Mouse (Mus musculus) erythroid progenitor cell, adult 5-6 weeks (primary cell): ENCODE results near the gene Ogfr. TPM values are rescaled to one million over a fixed set of nuclear protein-coding genes. Genes with fewer than 3 reads are reported as not detected.

Experiments
- ATAC-seq: replicated peaks from 2 replicates; pipeline ENCODE4 v1.8.0; 2016; ENCODE audit warnings: moderate number of reproducible peaks, mild to moderate bottlenecking, moderate TSS enrichment, inconsistent platforms; ENCODE audit not compliant: poor library complexity, low FRiP score, severe bottlenecking
- total RNA-seq, 2 experiments: library from RNA; stranded (forward) in 1 of 2; stranded (reverse) in 1 of 2; fragments of 150-400 nt in 1 of 2; fragments of 186-747, 209-891 nt in 1 of 2; gene quantifications; 2 replicates each; pipeline versions ENCODE4 v1.2.3 to v1.2.4; 2015 to 2017; ENCODE audit warnings: low replicate concordance in 2 of 2

Ogfr gene
- total RNA-seq, 2 experiments from 2014 or later: 33.1 to 55.8 TPM

DNA sequence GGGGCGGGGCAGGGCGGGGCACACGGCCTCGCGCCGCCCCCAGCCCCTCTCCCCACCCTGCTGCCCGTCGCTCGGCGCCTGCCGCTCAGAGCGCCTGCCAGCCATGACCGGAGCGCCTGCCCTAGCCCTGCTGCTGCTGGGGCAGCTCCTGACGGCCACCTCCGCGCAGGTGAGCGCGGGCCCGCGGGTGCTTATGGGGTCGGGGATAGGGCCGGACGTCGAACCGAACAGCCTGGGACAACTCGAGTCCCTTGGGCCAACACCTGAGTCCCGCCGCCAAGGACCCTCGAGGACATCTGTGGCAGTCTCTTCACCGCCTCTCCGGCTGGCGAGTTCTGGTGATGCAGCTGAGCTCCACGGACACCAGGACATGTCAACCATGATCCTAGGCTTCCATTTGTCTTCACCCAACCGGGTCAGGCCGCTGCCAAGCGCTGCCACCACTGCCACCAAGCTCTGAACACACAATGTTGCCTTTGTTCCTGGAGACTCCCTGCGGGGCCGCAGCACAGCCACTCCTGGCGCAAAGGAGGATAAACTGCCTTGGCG lies 9.2 kb downstream of the Ogfr start:
- no peak for ATAC-seq

DNA sequence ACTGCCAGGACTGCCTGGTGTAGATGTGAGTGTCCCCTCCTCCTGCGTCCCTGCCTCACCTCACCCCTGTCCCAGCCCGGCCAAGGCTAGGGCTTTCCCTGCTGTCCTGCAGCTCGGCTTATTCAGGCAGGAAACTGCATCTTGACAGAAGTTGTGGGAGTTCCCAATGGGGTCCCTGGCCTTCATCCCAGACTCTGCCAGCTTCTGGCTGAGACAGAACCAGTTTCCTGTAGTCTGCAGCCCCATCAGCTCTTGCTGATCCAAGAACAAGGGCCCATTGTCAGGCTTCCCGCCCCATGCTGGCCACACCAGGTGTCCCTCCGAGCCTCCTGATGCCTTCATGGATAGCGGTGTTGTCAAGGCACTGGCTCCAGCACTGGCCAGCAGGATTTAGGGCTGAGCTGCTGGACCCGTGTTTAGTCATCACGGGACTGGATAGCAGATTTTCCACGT lies 11.6 kb downstream of the Ogfr start:
- no peak for ATAC-seq

DNA sequence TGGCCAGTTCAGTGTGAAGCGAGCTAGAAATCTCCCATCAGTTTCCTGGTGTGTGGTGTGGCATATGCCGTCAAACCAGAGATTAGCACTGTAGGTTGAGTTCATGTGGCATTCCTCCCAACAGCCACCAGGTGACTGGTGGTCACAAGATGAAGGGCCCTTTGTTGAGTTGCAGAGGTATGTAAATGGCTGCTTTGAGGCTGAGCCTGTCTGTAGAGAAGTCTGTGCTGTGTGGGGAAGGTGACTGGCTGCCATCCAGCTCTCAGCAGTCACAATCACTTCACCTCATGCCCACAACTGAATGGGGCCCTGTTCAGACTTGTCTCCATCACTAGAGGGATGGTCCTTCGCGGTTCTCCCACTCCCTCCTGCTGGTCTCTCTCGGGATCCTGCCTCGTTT lies 15.7 kb downstream of the Ogfr start:
- no peak for ATAC-seq

DNA sequence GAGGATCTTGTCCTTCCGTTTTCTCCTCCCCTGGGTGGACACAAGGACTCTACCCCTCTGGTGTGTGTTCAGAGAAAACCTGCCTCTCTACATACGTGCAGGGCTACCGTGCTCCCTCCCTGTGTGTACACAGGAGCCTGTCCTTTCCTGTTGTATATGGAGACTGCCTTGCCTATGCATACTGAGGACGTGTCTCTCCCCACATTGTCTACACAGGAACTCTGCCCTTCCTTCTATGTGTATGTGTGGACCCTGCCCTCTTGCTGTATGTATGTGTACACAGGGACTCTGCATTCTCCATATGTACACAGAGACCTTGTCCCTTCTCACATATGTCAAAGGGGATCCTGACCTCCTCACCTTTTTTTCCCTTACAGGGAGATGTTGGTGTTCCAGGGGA lies 21.2 kb downstream of the Ogfr start:
- no peak for ATAC-seq

DNA sequence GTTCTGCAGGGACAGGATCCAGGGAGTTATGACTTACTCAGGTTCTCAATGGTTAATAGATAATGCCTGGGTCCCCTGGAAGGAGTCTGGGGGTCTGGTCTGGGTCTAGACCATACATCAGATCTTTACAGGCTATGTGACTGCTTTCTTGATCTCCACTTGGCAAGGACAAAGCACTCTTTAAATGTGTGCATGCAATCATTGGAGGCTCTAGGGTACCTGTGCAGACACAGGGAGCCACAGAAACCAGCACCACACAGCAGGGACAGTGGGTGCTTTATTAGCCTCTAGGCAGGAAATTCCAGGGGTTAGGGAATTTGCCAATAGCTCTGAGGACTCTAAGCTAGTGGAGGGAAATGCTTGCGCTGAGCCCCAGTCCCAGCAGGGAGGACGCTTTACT lies 22.8 kb downstream of the Ogfr start:
- ATAC-seq: no peak

DNA sequence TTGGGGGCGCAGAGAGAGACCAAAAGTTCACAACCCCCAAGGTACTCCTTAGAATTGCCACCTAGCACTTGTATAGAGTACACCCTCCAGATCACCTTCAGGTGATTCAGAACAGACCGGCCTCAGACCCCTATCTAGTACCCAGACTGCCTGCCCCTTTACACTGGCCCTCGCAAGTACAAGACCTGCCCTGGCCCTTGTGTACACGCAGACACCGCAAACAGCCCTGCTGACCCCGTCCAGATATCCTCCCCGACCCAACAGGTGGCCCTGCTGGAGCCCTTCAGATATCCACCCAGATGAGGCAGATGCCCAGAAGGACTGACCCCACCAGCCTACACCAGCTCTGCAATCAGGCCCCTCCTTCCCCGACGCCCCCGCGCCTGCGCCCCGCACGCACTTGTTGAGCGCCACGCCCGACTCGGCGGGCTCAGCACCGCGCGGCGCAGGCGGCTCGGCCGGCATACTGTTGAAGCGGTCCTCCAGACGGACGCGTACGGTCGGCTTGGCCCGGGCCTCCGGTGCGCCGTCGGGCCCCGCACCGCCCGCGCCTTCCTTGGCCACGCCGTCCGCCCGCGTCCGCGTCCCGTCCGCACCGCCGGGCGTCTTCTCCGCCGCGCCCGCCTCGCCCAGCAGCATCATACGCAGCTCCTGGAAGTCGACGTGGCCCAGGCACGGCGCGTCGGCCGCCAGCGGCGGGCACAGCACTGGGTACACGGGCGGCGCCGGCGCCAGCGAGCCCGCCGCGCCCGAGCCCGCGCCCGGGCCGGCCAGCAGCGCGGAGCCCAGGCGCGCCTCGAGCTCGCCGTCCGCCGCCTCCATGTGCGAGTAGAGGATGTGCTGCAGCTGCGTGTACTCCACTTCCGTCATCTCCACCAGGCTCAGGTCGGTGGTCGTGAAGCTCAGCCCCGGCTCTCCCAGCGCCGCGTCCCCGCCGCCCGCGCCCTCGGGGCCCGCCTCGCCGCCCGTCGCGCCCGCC lies 52.8 kb downstream of the Ogfr start:
- no peak for ATAC-seq

DNA sequence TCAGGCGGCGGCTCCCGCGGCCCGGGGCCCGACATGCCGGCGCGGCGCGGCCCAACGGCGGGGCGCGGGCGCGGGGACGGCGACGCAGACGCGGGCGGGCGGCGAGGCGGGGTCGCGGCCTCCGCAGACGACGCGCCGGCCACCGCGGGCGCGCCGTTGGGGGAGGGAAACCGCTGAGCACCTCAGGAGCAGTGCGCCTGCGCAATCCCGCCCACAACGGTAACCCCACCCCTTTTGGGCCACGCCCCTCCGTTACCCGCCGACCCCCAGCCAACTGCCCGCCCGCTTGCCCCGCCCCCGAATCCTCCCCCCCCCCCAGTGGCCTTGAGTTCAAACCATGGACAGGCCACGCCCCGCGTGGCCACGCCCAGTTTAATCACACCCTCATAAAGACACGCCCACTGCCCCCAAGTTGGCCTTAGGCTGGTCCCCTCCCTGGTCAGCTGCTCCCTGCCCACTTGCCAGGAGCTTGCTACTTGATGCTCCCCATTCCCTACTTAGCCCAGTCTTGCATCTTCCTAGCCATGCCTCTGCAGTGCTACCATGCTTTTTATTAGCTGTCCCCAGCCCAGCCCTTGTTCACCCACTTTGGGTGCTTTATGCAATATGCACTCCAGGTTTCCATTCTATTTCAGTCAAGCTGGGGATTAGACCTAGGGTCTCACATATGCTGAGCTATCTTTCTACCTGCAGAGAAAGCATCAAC lies 53.7 kb downstream of the Ogfr start, which contains the start of gene Tcfl5:
Tcfl5 (minus strand) TSS at position 154 of the 706 bp plus-strand sequence.
- no peak for ATAC-seq

DNA sequence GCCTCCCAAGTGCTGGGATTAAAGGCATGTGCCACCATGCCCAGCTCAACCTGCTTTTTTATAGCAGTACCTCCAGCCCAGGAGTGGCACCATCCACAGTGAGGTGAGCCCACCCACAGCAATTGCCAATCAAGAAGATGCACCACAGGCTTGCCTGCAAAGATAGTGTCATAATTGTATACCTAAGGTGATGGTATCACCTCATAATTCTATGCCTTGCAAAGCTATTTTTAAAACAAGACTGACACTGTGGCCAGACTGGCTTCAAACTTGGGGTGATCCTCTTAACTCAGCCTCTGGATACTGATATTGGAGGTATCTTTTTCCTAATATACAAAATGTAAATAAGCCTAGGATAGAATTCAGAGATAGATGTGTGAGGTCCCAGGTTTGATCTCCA lies 54.6 kb downstream of the Ogfr start:
- no peak for ATAC-seq

Other genes starting within 250 kb of the Ogfr start
- gene Slco4a1, start 133.0 kb upstream of the Ogfr start, total RNA-seq (2015; ENCODE audit: low replicate concordance): 5.9 and 8.3 TPM in 2 replicates
- gene Slco4a1, start 133.0 kb upstream of the Ogfr start, total RNA-seq (2017; ENCODE audit: low replicate concordance): 1.5 TPM in 1 of 2 replicates, not detected in the other
- not detected in 2 replicates for gene Ntsr1, start 89.3 kb upstream of the Ogfr start, total RNA-seq (2015; ENCODE audit: low replicate concordance)
- not detected in 2 replicates for gene Ntsr1, start 89.3 kb upstream of the Ogfr start, total RNA-seq (2017; ENCODE audit: low replicate concordance)
- 13.4 and 16.9 TPM in 2 replicates for gene Mrgbp, start 7.9 kb upstream of the Ogfr start, total RNA-seq (2015; ENCODE audit: low replicate concordance)
- gene Mrgbp, start 7.9 kb upstream of the Ogfr start, total RNA-seq (2017; ENCODE audit: low replicate concordance): 12.1 and 14.3 TPM in 2 replicates
- gene Col9a3, start 8.5 kb downstream of the Ogfr start, total RNA-seq (2015; ENCODE audit: low replicate concordance): 1.1 and 2.1 TPM in 2 replicates
- 0.51 TPM in 1 of 2 replicates, not detected in the other for gene Col9a3, start 8.5 kb downstream of the Ogfr start, total RNA-seq (2017; ENCODE audit: low replicate concordance)
- gene Tcfl5, start 53.5 kb downstream of the Ogfr start, total RNA-seq (2015; ENCODE audit: low replicate concordance): not detected in 2 replicates
- gene Tcfl5, start 53.5 kb downstream of the Ogfr start, total RNA-seq (2017; ENCODE audit: low replicate concordance): not detected in 2 replicates
- gene Dido1, start 120.8 kb downstream of the Ogfr start, total RNA-seq (2015; ENCODE audit: low replicate concordance): 63.4 and 66.2 TPM in 2 replicates
- gene Dido1, start 120.8 kb downstream of the Ogfr start, total RNA-seq (2017; ENCODE audit: low replicate concordance): 107 and 109 TPM in 2 replicates
- 193 and 195 TPM in 2 replicates for gene Gid8, start 120.9 kb downstream of the Ogfr start, total RNA-seq (2015; ENCODE audit: low replicate concordance)
- 276 and 301 TPM in 2 replicates for gene Gid8, start 120.9 kb downstream of the Ogfr start, total RNA-seq (2017; ENCODE audit: low replicate concordance)
- 6.1 and 6.3 TPM in 2 replicates for gene Slc17a9, start 136.0 kb downstream of the Ogfr start, total RNA-seq (2015; ENCODE audit: low replicate concordance)
- 0.38 and 2.6 TPM in 2 replicates for gene Slc17a9, start 136.0 kb downstream of the Ogfr start, total RNA-seq (2017; ENCODE audit: low replicate concordance)
- gene Bhlhe23, start 187.7 kb downstream of the Ogfr start, total RNA-seq (2015; ENCODE audit: low replicate concordance): not detected in 2 replicates
- not detected in 2 replicates for gene Bhlhe23, start 187.7 kb downstream of the Ogfr start, total RNA-seq (2017; ENCODE audit: low replicate concordance)